28 mouse cellular contexts compared by ENCODE assay signal in genomic region chr15:79867260-79868002, GRCm38 (mm10). TPM values are rescaled to one million over a fixed set of nuclear protein-coding genes. Genes with fewer than 3 reads are reported as not detected.
A peak's percentile ranks its signal among the peaks of the same experiment; 100 is the strongest.
DNase-seq lines count a peak whose midpoint lies in the region; ATAC-seq and TF ChIP-seq lines count a peak whose summit lies in the region.
"Had no signal": no experiment of that assay in that cellular context is flagged by ENCODE, and none has a peak within 500 bp of the region (broad histone marks: within the 10 kb centered on the region; RNA-seq: fewer than 3 reads in every experiment).

No protein-coding gene starts in this region.

- peak; percentile 23 for TF ChIP-seq CTCF in left cerebral cortex, adult 2 months (IDR thresholded peaks at IDR 0.05)

- no peak overlapping the region for H3K27ac ChIP-seq in left cerebral cortex, adult 2 months
- H3K27ac ChIP-seq: embryonic facial prominence, embryonic 10.5 days; forebrain, embryonic 12.5 days; heart, adult 2 months; hindbrain, embryonic 15.5 days; limb, embryonic 12.5 days; liver, embryonic 13.5 days; stomach, embryonic 15.5 days had no signal

- peak; percentile 35 for DNase-seq in CD4-positive, CD25-positive, alpha-beta regulatory T cell, adult 2 months (ENCODE audit: low read depth, low spot score)
- DNase-seq in left cerebral cortex, adult 2 months (ENCODE audit: extremely low spot score in 1 of 2, low spot score in 2 of 2) = no peak
- no peak for DNase-seq in left cerebral cortex, postnatal 14 days (ENCODE audit: low spot score in 2 of 2)
- DNase-seq in 3T3-L1 (ENCODE audit: low read depth, low spot score) (peak; percentile 29), R1 (ENCODE audit: low read depth, low spot score) (peak; percentile 88)
- no peak for DNase-seq in urinary bladder, postnatal 25 days (ENCODE audit: low spot score)
- no peak for DNase-seq in right cerebral cortex, postnatal 36 days (ENCODE audit: low spot score in 2 of 2)
- DNase-seq: adrenal gland, postnatal 36 days; cerebellum, adult 11-12 months; gastrocnemius, postnatal 14 days; heart, adult 2 months; heart, postnatal 36 days; kidney, adult 18-20 months; kidney, postnatal 14 days; layer of hippocampus, adult 9-11 months; liver, embryonic 13.5 days; right cerebral cortex, postnatal 14 days had no signal

- intact Hi-C loops in left cerebral cortex, adult 2 months (cut with DNase I) = no loop called here
- intact Hi-C loops in left cerebral cortex, postnatal 14 days (cut with DNase I) = no loop called here

- no peak overlapping the region for H3K4me3 ChIP-seq in left cerebral cortex, adult 2 months
- H3K4me3 ChIP-seq: embryonic facial prominence, embryonic 10.5 days; forebrain, embryonic 12.5 days; heart, adult 2 months; hindbrain, embryonic 15.5 days; limb, embryonic 12.5 days; liver, embryonic 13.5 days; stomach, embryonic 15.5 days had no signal

- no peak for ATAC-seq in CD4-positive, CD25-positive, alpha-beta regulatory T cell, adult 4 months
- ATAC-seq: midbrain, embryonic 16.5 days had no signal

RNA-seq across cellular contexts. Expression of gene Apobec3, which starts 24.0 kb away (rescaled TPM):
- 100 to 1,000 TPM; 560 to 705 TPM for polyA plus RNA-seq in CD4-positive, CD25-positive, alpha-beta regulatory T cell, adult 4 months (2017; shearing (Covaris generic))
- 1 to 10 TPM; 5.1 to 6.1 TPM for total RNA-seq in left cerebral cortex, adult 2 months (2021)
- 1 to 10 TPM; 4.2 to 5.1 TPM for total RNA-seq in left cerebral cortex, postnatal 14 days (2021)

RNA-seq across cellular contexts. Expression of gene Cbx6, which starts 32.9 kb away (rescaled TPM):
- polyA plus RNA-seq in CD4-positive, CD25-positive, alpha-beta regulatory T cell, adult 4 months (2017; shearing (Covaris generic)) = 10 to 100 TPM in 1 of 2 experiments, 1 to 10 TPM in 1; 9.2 to 14.5 TPM
- 100 to 1,000 TPM; 370 to 387 TPM for total RNA-seq in left cerebral cortex, adult 2 months (2021)
- total RNA-seq in left cerebral cortex, postnatal 14 days (2021) = 100 to 1,000 TPM; 429 to 483 TPM

RNA-seq across cellular contexts. Expression of gene Npcd, which starts 33.4 kb away (rescaled TPM):
- not detected for polyA plus RNA-seq in CD4-positive, CD25-positive, alpha-beta regulatory T cell, adult 4 months (2017; shearing (Covaris generic))
- total RNA-seq in left cerebral cortex, adult 2 months (2021) = 10 to 100 TPM in 1 of 2 experiments, 1 to 10 TPM in 1; 9.7 to 19.7 TPM
- 10 to 100 TPM in 1 of 2 experiments, 1 to 10 TPM in 1; 7.3 to 53.6 TPM for total RNA-seq in left cerebral cortex, postnatal 14 days (2021)
- total RNA-seq: megakaryocyte-erythroid progenitor cell, adult 5-6 weeks; neutrophil, adult 5-6 weeks had no signal
- polyA plus RNA-seq: embryonic facial prominence, embryonic 10.5 days; heart, embryonic 14.5 days; limb, embryonic 12.5 days; liver, embryonic 13.5 days; stomach, embryonic 15.5 days; thymus, postnatal 0 days had no signal

Comparison
In these comparisons a context has a peak if more than half of its experiments do, and no peak if none do; other contexts are left out.
1. DNase-seq: peak in CD4-positive, CD25-positive, alpha-beta regulatory T cell, adult 2 months (single experiment), 3T3-L1 (single experiment) and R1 (single experiment); none in left cerebral cortex, adult 2 months (0 of 2), left cerebral cortex, postnatal 14 days (0 of 2), urinary bladder, postnatal 25 days (single experiment) and right cerebral cortex, postnatal 36 days (0 of 2).